Comparison of ENCODE assay signal across 40 mouse cellular contexts in the genomic region with DNA sequence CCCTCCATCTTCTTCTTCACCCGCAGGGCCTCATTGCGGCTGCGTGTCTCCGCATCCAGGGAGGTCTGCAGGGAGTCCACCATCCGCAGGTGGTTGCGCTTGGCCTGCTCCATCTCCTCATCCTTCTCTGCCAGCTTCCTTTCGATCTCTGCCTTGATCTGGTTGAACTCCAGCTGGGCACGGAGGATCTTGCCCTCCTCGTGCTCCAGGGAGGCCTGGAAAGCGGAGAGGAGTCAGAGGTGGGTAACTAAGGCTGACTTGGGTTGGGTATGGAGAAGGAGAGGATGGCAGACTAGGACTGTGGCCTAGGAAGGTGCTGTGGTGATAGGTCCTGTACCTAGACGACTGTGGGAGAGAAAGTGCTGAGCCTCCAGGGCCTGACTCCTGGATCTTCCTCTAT. TPM values are rescaled to one million over a fixed set of nuclear protein-coding genes. Genes with fewer than 3 reads are reported as not detected.
"Had no signal": no experiment of that assay in that cellular context is flagged by ENCODE, and none has a peak within 500 bp of the region (broad histone marks: within the 10 kb centered on the region; RNA-seq: fewer than 3 reads in every experiment).

No protein-coding gene starts in this region.

RNA-seq across cellular contexts. Expression of a gene that starts 10.9 kb away (rescaled TPM):
- total RNA-seq: liver, adult 2 months; megakaryocyte progenitor cell, adult 5-6 weeks; megakaryocyte, adult 5-6 weeks; megakaryocyte-erythroid progenitor cell, adult 5-6 weeks; monocyte, adult 5-6 weeks had no signal
- polyA plus RNA-seq: liver, adult 2 months; liver, embryonic 11.5 days; liver, embryonic 12.5 days; liver, postnatal 0 days; macrophage; myocyte had no signal

RNA-seq across cellular contexts. Expression of a gene that starts 14.5 kb away (rescaled TPM):
- total RNA-seq: left cerebral cortex, postnatal 10 days; left cerebral cortex, postnatal 14 days; left cerebral cortex, postnatal 25 days; left cerebral cortex, postnatal 36 days; left cerebral cortex, postnatal 4 days; liver, adult 2 months; megakaryocyte progenitor cell, adult 5-6 weeks; megakaryocyte, adult 5-6 weeks; megakaryocyte-erythroid progenitor cell, adult 5-6 weeks; midbrain, postnatal 0 days; monocyte, adult 5-6 weeks had no signal
- polyA plus RNA-seq: limb, embryonic 11.5 days; limb, embryonic 12.5 days; limb, embryonic 15.5 days; liver, adult 2 months; liver, embryonic 11.5 days; liver, embryonic 12.5 days; liver, embryonic 13.5 days; liver, embryonic 14.5 days; liver, embryonic 15.5 days; liver, embryonic 16.5 days; liver, postnatal 0 days; lung, adult 2 months; lung, embryonic 14.5 days; lung, embryonic 16.5 days; lung, postnatal 0 days; macrophage; midbrain, embryonic 10.5 days; midbrain, embryonic 11.5 days; midbrain, embryonic 12.5 days; midbrain, embryonic 14.5 days; neural tube, embryonic 11.5 days had no signal

RNA-seq across cellular contexts. Expression of a gene that starts 19.7 kb away (rescaled TPM):
- total RNA-seq: liver, adult 2 months; megakaryocyte progenitor cell, adult 5-6 weeks; megakaryocyte, adult 5-6 weeks; megakaryocyte-erythroid progenitor cell, adult 5-6 weeks; monocyte, adult 5-6 weeks had no signal
- polyA plus RNA-seq: macrophage had no signal

RNA-seq across cellular contexts. Expression of a gene that starts 21.1 kb away (rescaled TPM):
- total RNA-seq: megakaryocyte progenitor cell, adult 5-6 weeks; megakaryocyte, adult 5-6 weeks; megakaryocyte-erythroid progenitor cell, adult 5-6 weeks; monocyte, adult 5-6 weeks had no signal
- polyA plus RNA-seq: macrophage had no signal

RNA-seq across cellular contexts. Expression of a gene that starts 29.7 kb away (rescaled TPM):
- total RNA-seq: left cerebral cortex, postnatal 10 days; left cerebral cortex, postnatal 14 days; left cerebral cortex, postnatal 25 days; left cerebral cortex, postnatal 36 days; left cerebral cortex, postnatal 4 days; liver, adult 2 months; megakaryocyte progenitor cell, adult 5-6 weeks; megakaryocyte, adult 5-6 weeks; megakaryocyte-erythroid progenitor cell, adult 5-6 weeks; midbrain, postnatal 0 days; monocyte, adult 5-6 weeks had no signal
- polyA plus RNA-seq: limb, embryonic 10.5 days; limb, embryonic 11.5 days; limb, embryonic 12.5 days; limb, embryonic 13.5 days; limb, embryonic 14.5 days; limb, embryonic 15.5 days; liver, adult 2 months; liver, embryonic 11.5 days; liver, embryonic 12.5 days; liver, embryonic 13.5 days; liver, embryonic 14.5 days; liver, embryonic 15.5 days; liver, embryonic 16.5 days; liver, postnatal 0 days; lung, adult 2 months; lung, embryonic 14.5 days; lung, embryonic 15.5 days; lung, embryonic 16.5 days; lung, postnatal 0 days; macrophage; midbrain, embryonic 10.5 days; midbrain, embryonic 11.5 days; midbrain, embryonic 12.5 days; midbrain, embryonic 13.5 days; midbrain, embryonic 14.5 days; midbrain, embryonic 15.5 days; midbrain, embryonic 16.5 days; midbrain, postnatal 0 days; myocyte; neural tube, embryonic 11.5 days; neural tube, embryonic 12.5 days had no signal
